Mouse (Mus musculus) liver, embryonic 13.5 days (tissue): ENCODE data around the gene Stk17b. TPM values are rescaled to one million over a fixed set of nuclear protein-coding genes. Genes with fewer than 3 reads are reported as not detected.

ENCODE experiments used
- ATAC-seq: fragments of 200-750 bp; cut with Nextera tagmentation; 2 replicates; pipeline ENCODE4 v1.8.0; 2017; ENCODE audit warnings: low read depth, mild to moderate bottlenecking, moderate number of reproducible peaks, moderate library complexity
- DNase-seq: peaks from one replicate; pipeline ENCODE4 v3.0.0; 2022
- H3K27ac ChIP-seq: fragments of 300-500 bp; sonication (generic); 2 replicates; pipeline ENCODE4 v1.5.1; 2015; ENCODE audit warnings: moderate library complexity, mild to moderate bottlenecking, inconsistent platforms
- H3K27me3 ChIP-seq: fragments of 300-500 bp; sonication (generic); 2 replicates; pipeline ENCODE4 v1.6.1; 2015; ENCODE audit warnings: mild to moderate bottlenecking, inconsistent platforms
- H3K36me3 ChIP-seq: fragments of 300-500 bp; sonication (generic); 2 replicates; pipeline ENCODE4 v1.6.1; 2015; ENCODE audit warnings: mild to moderate bottlenecking, inconsistent platforms
- H3K4me1 ChIP-seq: fragments of 300-500 bp; sonication (generic); replicated peaks from 2 replicates; pipeline ENCODE4 v1.6.1; 2015; ENCODE audit warnings: inconsistent platforms
- H3K4me2 ChIP-seq: fragments of 300-500 bp; sonication (generic); 2 replicates; pipeline ENCODE4 v1.6.1; 2015; ENCODE audit warnings: inconsistent platforms, mild to moderate bottlenecking, moderate library complexity
- H3K4me3 ChIP-seq: fragments of 300-500 bp; sonication (generic); replicated peaks from 2 replicates; pipeline ENCODE4 v1.5.1; 2015; ENCODE audit warnings: mild to moderate bottlenecking, inconsistent platforms
- H3K9ac ChIP-seq: fragments of 300-500 bp; sonication (generic); 2 replicates; pipeline ENCODE4 v1.6.1; 2015; ENCODE audit warnings: mild to moderate bottlenecking, inconsistent platforms
- H3K9me3 ChIP-seq: fragments of 300-500 bp; sonication (generic); replicated peaks from 2 replicates; pipeline ENCODE4 v1.6.1; 2016; ENCODE audit warnings: inconsistent platforms
- WGBS: fragments of 180-500 bp; shearing (Covaris S2); methylation state at CpG from one replicate; pipeline ENCODE4 v1.1.7; 2015; ENCODE audit not compliant: insufficient replicate concordance; 5-methylcytosine and 5-hydroxymethylcytosine counted together
- polyA plus RNA-seq: library from polyadenylated mRNA; unstranded; fragments of >200 nt; fragmentation: Nextera tagmentation; extraction: Ambion mirVana; gene quantifications from 2 replicates; pipeline ENCODE4 v1.2.1, GENCODE M21; 2015

The Stk17b gene
- 16.7 and 24.5 TPM in 2 replicates for polyA plus RNA-seq

DNA sequence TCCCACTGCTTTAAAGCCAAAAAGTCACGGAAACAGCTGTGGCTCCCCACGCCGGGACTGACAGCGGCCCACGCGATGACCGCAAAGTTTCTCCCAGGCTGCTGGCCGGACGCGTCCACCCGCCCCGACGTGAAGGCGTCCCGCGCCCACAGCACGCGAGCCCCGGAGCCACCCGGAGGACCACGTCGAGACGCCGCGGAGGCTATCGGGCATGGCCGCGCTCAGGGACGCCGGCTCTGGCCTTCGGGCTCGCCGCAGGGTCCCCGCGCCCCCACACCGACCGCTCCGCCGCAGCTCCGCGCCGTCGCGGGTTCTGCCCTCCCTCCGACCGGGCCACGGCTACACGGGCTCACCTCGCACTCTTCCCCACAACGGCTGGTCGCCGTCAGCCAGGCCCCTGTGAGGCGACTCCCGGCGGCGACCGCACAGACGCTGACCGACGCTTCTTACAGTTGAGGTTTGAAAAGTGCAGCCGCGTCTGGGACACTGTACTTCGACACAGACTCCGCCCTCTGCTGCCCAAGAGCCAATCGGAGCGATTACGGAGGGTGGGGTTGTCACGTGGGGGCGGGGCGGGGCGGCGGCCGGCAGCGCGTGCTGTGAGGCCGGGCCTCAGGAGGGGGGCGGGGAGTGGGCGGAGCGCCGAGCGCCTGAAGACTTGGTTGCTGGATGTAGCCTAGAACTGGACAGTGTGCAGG lies at the start of gene Stk17b:
TSS of gene Stk17b (minus strand) at position 504 of the 698 bp plus-strand sequence.
- no peaks in the 10 kb centered on the region for H3K9me3 ChIP-seq
- H3K9ac ChIP-seq: peak within 1 kb of the TSS; percentile 98
- ATAC-seq (peak; percentile 96), DNase-seq (peak; percentile 86)
- H3K27ac ChIP-seq: peak within 1 kb of the TSS; percentile 96
- H3K36me3 ChIP-seq: no peaks in the 10 kb centered on the region
- H3K27me3 ChIP-seq: no peaks in the 10 kb centered on the region
- peak within 1 kb of the TSS; percentile 74 for H3K4me2 ChIP-seq
- under 1% methylated on average over 81 of the region's 81 CpGs for WGBS
- H3K4me3 ChIP-seq: peak within 1 kb of the TSS; percentile 95
- peaks cover 13% of the 10 kb centered on the region for H3K4me1 ChIP-seq

GRCm38 (mm10) chr1:53830286-53830685 lies 45.3 kb upstream of the Stk17b start:
- H3K4me3 ChIP-seq: no peak overlapping the region
- H3K4me1 ChIP-seq: no peaks in the 10 kb centered on the region
- no peak overlapping the region for H3K4me2 ChIP-seq
- no peaks in the 10 kb centered on the region for H3K27me3 ChIP-seq
- ATAC-seq (no peak), DNase-seq (no peak)
- no peaks in the 10 kb centered on the region for H3K9me3 ChIP-seq
- no peak overlapping the region for H3K9ac ChIP-seq
- H3K36me3 ChIP-seq: no peaks in the 10 kb centered on the region
- WGBS: 65% methylated on average over 5 of the region's 5 CpGs
- H3K27ac ChIP-seq: no peak overlapping the region

DNA sequence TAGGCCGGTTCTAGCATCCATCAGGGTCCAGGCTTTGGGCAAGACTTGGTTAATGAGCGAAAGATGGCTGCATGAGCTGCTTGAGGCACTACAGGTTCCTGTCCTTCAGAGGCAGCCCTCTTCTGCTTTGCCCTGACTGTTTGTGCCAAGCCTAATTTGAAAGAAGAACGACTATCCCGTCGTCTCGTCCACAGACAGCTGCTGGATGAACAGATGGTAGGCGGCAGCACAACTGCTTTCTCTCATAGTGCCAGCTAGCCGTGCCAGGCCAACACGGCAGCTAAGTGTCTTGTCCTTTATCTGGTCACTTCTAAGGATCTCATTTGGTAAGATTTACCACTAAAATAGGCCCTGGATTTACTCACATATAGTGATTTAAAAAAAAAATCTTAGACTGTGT lies 44.1 kb upstream of the Stk17b start:
- WGBS: 72% methylated on average over 9 of the region's 9 CpGs
- Histone ChIP-seq H3K9ac (no peak overlapping the region), H3K27ac (no peak overlapping the region), H3K4me3 (no peak overlapping the region), H3K4me1 (no peaks in the 10 kb centered on the region), H3K36me3 (no peaks in the 10 kb centered on the region), H3K4me2 (no peak overlapping the region), H3K27me3 (no peaks in the 10 kb centered on the region), H3K9me3 (no peaks in the 10 kb centered on the region)
- DNase-seq (no peak), ATAC-seq (no peak)

GRCm38 (mm10) chr1:53824446-53825337 lies 39.7 kb upstream of the Stk17b start:
- Histone ChIP-seq H3K36me3 (no peaks in the 10 kb centered on the region), H3K9me3 (no peaks in the 10 kb centered on the region), H3K27me3 (no peaks in the 10 kb centered on the region), H3K4me3 (no peak overlapping the region), H3K9ac (no peak overlapping the region), H3K4me2 (no peak overlapping the region), H3K4me1 (no peaks in the 10 kb centered on the region), H3K27ac (no peak overlapping the region)
- no peak for DNase-seq
- WGBS: 58% methylated on average over 9 of the region's 9 CpGs
- no peak for ATAC-seq

DNA sequence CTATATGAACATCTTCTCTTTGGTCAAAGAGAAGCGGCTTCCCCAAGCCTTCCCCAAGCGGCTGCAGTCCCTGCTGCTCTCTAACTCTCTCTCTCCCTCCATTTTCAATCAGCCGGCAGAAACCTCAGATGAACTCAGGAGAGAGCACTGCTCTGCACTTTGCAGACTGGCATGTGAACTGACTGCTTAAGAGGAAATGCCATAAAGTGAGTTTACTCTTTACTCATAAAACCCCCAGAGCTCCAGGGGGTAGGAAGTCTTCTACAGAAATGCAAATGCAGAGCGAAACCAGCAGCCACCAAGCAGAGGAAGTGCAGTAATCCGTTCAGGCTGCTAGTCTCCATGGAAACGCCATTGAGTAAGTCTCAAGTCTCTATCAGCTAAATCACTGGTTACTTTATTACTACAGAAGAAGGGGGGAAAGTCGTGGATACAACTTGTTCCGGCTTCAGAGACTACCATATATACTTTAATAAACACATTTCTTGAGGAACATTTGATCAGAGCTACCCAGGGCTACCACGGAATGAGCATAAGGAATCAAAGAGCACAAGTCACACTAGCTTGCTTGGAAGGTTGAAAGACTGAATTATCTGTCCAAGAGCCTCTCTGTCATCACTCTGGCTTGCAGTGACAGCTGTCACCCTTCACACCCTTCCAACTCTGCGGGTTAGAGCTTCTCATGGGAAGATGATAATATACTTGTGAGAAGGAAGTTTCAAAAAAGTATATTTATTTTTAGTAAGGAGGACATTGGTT lies 38.8 kb upstream of the Stk17b start:
- Histone ChIP-seq H3K36me3 (no peaks in the 10 kb centered on the region), H3K27me3 (no peaks in the 10 kb centered on the region), H3K9me3 (no peaks in the 10 kb centered on the region), H3K4me3 (no peak overlapping the region), H3K4me2 (no peak overlapping the region), H3K4me1 (no peaks in the 10 kb centered on the region), H3K27ac (no peak overlapping the region), H3K9ac (no peak overlapping the region)
- WGBS: 12% methylated on average over 10 of the region's 10 CpGs
- no peak for DNase-seq
- no peak for ATAC-seq

DNA sequence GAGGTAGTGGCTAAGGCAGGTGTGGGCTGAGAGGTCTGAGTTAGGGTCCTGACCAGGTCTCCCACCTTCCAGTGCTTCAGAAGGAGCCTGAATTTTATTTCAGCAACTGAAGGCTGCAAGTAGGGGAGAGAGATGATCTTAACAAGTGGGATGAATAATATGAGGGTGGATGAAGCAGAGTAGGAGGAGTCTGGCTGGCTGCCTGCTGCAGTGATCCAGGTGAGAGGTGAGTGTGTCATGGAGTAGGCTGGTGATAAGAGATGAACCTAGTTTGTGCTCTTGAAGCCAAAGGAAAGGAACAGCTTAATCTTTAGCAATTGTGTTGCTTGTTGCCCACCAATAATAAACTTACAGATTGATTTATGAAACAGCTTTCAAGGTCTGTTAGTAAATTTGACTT lies 37.0 kb upstream of the Stk17b start:
- no peaks in the 10 kb centered on the region for H3K36me3 ChIP-seq
- H3K9me3 ChIP-seq: no peaks in the 10 kb centered on the region
- no peaks in the 10 kb centered on the region for H3K27me3 ChIP-seq
- H3K4me3 ChIP-seq: no peak overlapping the region
- no peak overlapping the region for H3K9ac ChIP-seq
- no peaks in the 10 kb centered on the region for H3K4me1 ChIP-seq
- no peak overlapping the region for H3K27ac ChIP-seq
- DNase-seq (no peak), ATAC-seq (no peak)
- H3K4me2 ChIP-seq: no peak overlapping the region

DNA sequence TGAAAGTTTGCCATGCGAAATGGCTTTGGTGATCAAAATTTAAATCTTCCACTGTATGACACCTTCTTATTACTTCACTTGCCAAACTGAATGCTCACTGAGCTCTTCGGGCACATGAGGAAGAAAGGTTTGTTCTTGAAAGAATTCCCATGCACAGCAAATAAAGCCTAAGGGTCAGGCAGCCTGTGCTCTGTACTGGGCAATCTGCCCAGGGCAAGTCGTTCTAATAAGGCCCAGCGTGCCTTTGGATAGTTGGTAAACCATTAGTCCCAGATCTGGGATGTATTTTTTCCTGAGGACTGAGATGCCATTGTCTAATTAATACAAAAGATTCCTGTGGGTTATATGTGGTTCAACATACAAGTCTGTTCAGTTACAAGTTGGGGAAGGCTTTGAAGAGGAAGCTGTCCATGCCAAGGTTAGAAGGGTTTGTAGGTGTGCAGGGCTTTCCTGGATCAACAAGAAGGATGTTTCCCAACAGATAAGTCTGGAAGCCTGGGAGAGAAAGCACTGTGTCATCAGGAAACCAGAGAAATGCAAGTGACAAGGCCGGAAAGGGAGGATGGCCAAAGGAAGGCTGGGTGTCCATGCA lies 35.1 kb upstream of the Stk17b start:
- H3K4me2 ChIP-seq: no peak overlapping the region
- H3K36me3 ChIP-seq: no peaks in the 10 kb centered on the region
- DNase-seq (no peak), ATAC-seq (no peak)
- no peak overlapping the region for H3K9ac ChIP-seq
- H3K27me3 ChIP-seq: no peaks in the 10 kb centered on the region
- H3K4me1 ChIP-seq: no peaks in the 10 kb centered on the region
- H3K27ac ChIP-seq: no peak overlapping the region
- no peak overlapping the region for H3K4me3 ChIP-seq
- WGBS: 64% methylated on average over 5 of the region's 5 CpGs
- no peaks in the 10 kb centered on the region for H3K9me3 ChIP-seq

- H3K36me3 ChIP-seq: no peaks in the 10 kb centered on the region
- no peaks in the 10 kb centered on the region for H3K27me3 ChIP-seq
- no peak overlapping the region for H3K4me3 ChIP-seq
- no peak overlapping the region for H3K4me2 ChIP-seq
- no peaks in the 10 kb centered on the region for H3K9me3 ChIP-seq
- no peak overlapping the region for H3K27ac ChIP-seq
- no peaks in the 10 kb centered on the region for H3K4me1 ChIP-seq
- H3K9ac ChIP-seq: no peak overlapping the region
- 30% methylated on average over 3 of the region's 3 CpGs for WGBS
- ATAC-seq (no peak), DNase-seq (no peak)
Measured at GRCm38 (mm10) chr1:53818072-53818862, 33.2 kb upstream of the Stk17b start.

DNA sequence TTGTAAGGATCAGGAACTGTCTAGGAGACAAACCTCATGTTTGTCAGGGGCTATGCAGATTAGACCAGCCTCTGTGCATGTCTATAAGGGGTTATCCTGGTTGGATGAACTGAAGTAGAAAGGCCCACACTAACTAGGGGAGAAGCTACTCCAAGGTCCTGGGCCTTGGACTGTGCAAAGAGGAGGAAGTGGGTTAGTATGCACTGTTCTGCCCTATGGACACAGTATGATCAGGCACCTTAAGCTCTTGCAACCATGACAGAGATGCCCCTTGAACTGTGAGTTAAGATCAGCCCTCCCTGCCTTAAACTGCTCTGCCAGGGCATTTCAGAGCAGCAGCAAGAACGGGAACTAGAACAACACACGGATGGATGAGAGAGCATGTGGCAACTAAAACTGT lies 31.3 kb upstream of the Stk17b start:
- Histone ChIP-seq H3K4me2 (no peak overlapping the region), H3K9ac (no peak overlapping the region), H3K27ac (no peak overlapping the region), H3K36me3 (no peaks in the 10 kb centered on the region), H3K9me3 (no peaks in the 10 kb centered on the region), H3K4me3 (no peak overlapping the region), H3K4me1 (no peaks in the 10 kb centered on the region), H3K27me3 (no peaks in the 10 kb centered on the region)
- no peak for ATAC-seq
- no peak for DNase-seq
- WGBS: 52% methylated on average over 2 of the region's 2 CpGs

GRCm38 (mm10) chr1:53814077-53814705 lies 29.2 kb upstream of the Stk17b start:
- WGBS: 46% methylated on average over 2 of the region's 2 CpGs
- Histone ChIP-seq H3K36me3 (no peaks in the 10 kb centered on the region), H3K9ac (no peak overlapping the region), H3K9me3 (no peaks in the 10 kb centered on the region), H3K27me3 (no peaks in the 10 kb centered on the region), H3K4me2 (no peak overlapping the region), H3K4me1 (no peaks in the 10 kb centered on the region), H3K27ac (no peak overlapping the region), H3K4me3 (no peak overlapping the region)
- ATAC-seq: no peak
- no peak for DNase-seq
